Mouse (Mus musculus): ENCODE results near the gene Eif5b. TPM values are rescaled to one million over a fixed set of nuclear protein-coding genes. Genes with fewer than 3 reads are reported as not detected.
"Not testable (repeated sequence)": the region's sequence is repeated elsewhere in the genome, so short reads cannot be mapped to it uniquely, and the experiment has no call there.

Eif5b gene
- polyA plus RNA-seq, 1 experiment, result 6.5 TPM

DNA sequence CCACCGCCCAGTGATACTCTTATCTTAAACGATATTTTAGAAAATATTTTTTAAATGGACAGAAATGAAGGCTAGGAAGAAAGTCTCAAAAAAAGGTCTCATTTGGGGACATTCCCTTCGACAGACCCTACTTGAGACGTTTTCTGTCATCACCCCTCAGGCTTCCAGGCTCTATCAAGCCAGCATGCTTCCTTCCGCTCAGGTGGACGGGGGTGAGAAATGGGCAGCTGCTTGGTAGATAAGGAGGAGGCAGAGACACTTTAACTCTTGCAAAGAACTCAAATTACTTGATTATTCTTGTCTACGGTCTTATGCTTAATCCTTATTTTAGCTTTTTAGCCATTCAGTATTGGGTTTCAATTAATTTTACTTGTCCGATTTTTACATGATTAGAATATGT is 3.0 kb downstream of the Eif5b start:
- 92% methylated on average over 8 of the region's 8 CpGs for WGBS
- no peak for DNase-seq (ENCODE audit: low read depth, low spot score)

- DNase-seq (ENCODE audit: low read depth, low spot score), result no peak
These were observed 4.1 kb downstream of the Eif5b start for GRCm38 (mm10) chr1:38001956-38002355.

DNA sequence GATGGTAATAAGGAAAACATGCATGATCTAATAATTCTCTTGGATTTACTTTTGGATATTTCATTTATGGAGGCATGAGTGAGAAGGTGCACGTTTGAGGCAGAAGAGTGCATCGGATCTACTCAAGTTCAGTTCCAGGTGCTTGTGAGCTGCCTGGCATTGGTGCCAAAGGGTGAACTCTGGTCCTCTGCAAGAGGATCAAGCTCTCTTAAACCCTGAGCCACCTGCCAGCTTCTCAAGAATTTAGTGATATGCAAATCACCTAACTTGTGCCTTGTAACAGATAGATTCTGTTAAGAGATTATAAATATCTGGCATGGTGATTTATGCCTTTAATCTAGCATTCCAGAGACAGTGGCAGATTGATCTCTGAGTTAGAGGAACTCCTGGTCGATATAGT is 5.2 kb downstream of the Eif5b start:
- no peak for DNase-seq (ENCODE audit: low read depth, low spot score)
- WGBS, result 73% methylated on average over 3 of the region's 3 CpGs

More at GRCm38 (mm10) chr1:38001956-38002355, 4.1 kb downstream of the Eif5b start:
- 90% methylated on average over 9 of the region's 9 CpGs for WGBS

DNA sequence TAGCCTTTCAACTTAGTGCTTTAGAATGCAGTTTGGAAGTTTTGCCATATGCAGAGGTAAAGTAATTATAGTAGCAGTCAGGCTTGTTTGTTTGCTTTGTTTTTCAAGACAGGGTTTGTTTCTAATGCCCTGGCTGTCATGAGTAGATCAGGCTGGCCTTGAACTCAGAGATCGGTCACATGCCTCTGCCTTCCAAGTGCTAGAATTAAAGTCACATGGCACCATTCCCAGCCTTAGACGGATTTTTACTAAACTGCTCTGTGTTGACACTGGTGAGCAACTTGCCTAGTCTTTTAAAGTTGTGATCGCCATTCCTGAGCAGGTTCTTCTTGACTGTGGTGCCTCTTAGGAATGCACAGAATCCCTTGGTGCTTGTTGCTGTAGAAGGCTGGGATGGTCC is 8.9 kb downstream of the Eif5b start:
- no peak for DNase-seq (ENCODE audit: low read depth, low spot score)

GRCm38 (mm10) chr1:38011647-38012046 is 13.8 kb downstream of the Eif5b start:
- DNase-seq (ENCODE audit: low read depth, low spot score), result no peak
- WGBS, result 84% methylated on average over 6 of the region's 6 CpGs

More for the DNA sequence above, 8.9 kb downstream of the Eif5b start:
- WGBS, result 52% methylated on average over 3 of the region's 3 CpGs

- DNase-seq (ENCODE audit: low read depth, low spot score), result no peak
- 74% methylated on average over 3 of the region's 3 CpGs for WGBS
These were observed 14.3 kb downstream of the Eif5b start for GRCm38 (mm10) chr1:38012104-38012503.

DNA sequence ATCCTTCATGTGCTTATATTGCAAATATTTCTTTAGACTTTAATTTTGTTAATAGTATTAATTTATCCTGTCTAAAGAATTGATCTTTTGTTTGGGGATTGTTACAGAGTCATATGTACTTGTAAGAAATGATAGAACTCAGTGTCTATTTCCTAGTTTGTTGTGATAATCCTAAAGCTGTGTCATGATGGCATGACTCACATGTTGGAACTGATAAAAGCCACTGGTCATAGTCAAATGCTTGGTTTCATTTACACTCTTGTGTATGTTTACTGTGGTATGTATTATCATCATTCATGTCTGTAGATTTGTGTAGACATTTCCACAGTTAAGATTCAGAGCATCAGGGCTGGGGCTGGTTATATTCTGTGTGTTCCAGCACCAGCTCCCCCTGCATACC is 14.7 kb downstream of the Eif5b start:
- DNase-seq (ENCODE audit: low read depth, low spot score), result no peak

GRCm38 (mm10) chr1:38014551-38015203 is 16.9 kb downstream of the Eif5b start:
- WGBS, result 91% methylated on average over 2 of the region's 2 CpGs

GRCm38 (mm10) chr1:38027301-38027700 is 29.5 kb downstream of the Eif5b start:
- WGBS, result 92% methylated on average over 7 of the region's 7 CpGs
- no peak for DNase-seq (ENCODE audit: low read depth, low spot score)

More at GRCm38 (mm10) chr1:38014551-38015203, 16.9 kb downstream of the Eif5b start:
- DNase-seq (ENCODE audit: low read depth, low spot score), result no peak

DNA sequence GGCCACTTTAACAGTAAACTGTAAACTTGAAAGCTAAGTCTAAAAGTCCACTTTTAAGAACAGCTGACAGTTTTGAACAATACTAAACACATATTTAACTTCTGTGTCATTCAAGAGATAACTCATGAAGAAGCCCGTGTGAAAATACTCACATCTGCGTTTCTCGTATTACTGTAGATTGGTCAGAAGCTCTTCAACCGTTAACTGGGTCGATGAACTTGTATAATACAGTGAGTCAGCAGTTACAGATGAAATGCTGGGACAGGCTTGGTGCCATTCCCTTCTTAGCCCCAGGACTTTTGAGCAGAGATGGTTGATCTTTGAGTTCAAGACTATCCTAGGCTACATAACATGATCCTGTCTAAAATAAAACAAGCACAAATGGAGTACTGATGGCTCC is 33.6 kb downstream of the Eif5b start:
- peak; percentile 19 for DNase-seq (ENCODE audit: low read depth, low spot score)
- 53% methylated on average over 5 of the region's 5 CpGs for WGBS

GRCm38 (mm10) chr1:38035521-38035920 is 37.7 kb downstream of the Eif5b start:
- WGBS, result 92% methylated on average over 4 of the region's 4 CpGs
- DNase-seq (ENCODE audit: low read depth, low spot score), result no peak

GRCm38 (mm10) chr1:38037375-38037774 is 39.6 kb downstream of the Eif5b start:
- 95% methylated on average over 5 of the region's 5 CpGs for WGBS
- DNase-seq (ENCODE audit: low read depth, low spot score), result no peak

- no peak for DNase-seq (ENCODE audit: low read depth, low spot score)
- WGBS, result 94% methylated on average over 2 of the region's 2 CpGs
These were observed 41.1 kb downstream of the Eif5b start for GRCm38 (mm10) chr1:38038898-38039297.

DNA sequence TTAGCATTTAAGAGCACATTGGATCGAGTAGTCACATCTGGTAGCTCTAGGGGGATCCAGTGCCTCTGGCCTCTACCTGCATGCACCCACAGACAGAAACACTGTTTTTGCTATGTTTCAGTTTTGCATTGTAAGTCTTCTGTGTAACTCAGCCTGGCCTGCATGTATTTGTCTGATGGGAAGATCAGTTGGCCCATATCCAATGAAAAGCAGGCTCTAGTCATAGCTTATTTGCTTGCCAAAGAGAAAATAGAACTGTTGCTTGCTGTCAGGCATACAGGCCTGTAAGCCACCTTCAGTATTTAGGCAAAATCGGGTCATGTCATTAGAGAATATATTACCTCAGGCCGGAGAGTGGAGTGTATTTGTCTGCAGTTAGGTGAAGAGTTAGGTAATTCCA is 50.3 kb downstream of the Eif5b start:
- no peak for DNase-seq (ENCODE audit: low read depth, low spot score)
- 80% methylated on average over 3 of the region's 3 CpGs for WGBS

DNA sequence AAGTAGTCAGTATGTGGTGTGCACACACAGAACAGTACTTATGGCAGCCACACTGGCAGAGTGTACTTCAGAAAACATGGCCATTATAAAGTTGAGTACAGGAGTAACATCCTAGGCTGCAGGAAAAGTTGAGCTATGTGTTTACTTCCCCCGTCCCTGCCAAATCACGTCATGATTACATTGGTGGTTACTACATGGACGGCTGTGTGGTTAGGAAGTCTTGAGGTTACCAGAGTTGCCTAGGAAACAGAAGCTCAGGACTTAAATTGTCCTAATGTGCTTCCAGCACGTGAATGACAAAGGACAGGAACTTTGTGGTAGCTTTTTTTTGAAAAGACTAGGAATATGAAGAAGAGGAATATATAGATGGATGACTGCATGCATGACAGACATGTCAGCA is 51.8 kb downstream of the Eif5b start:
- WGBS, result 51% methylated on average over 4 of the region's 4 CpGs
- DNase-seq (ENCODE audit: low read depth, low spot score), result no peak

GRCm38 (mm10) chr1:38055176-38055575 is 57.4 kb downstream of the Eif5b start:
- no peak for DNase-seq (ENCODE audit: low read depth, low spot score)
- 43% methylated on average over 5 of the region's 5 CpGs for WGBS

- no peak for DNase-seq (ENCODE audit: low read depth, low spot score)
- WGBS, result 70% methylated on average over 6 of the region's 6 CpGs
These were observed 60.6 kb downstream of the Eif5b start for GRCm38 (mm10) chr1:38058417-38058816.

GRCm38 (mm10) chr1:38062156-38062555 is 64.3 kb downstream of the Eif5b start:
- DNase-seq (ENCODE audit: low read depth, low spot score), result not testable (repeated sequence)
- 92% methylated on average over 2 of the region's 2 CpGs for WGBS

GRCm38 (mm10) chr1:38067276-38067675 is 69.5 kb downstream of the Eif5b start:
- no peak for DNase-seq (ENCODE audit: low read depth, low spot score)
- 95% methylated on average over 10 of the region's 10 CpGs for WGBS

- WGBS, result 76% methylated on average over 8 of the region's 8 CpGs
- no peak for DNase-seq (ENCODE audit: low read depth, low spot score)
These were observed 73.5 kb downstream of the Eif5b start for GRCm38 (mm10) chr1:38071326-38071725.

DNA sequence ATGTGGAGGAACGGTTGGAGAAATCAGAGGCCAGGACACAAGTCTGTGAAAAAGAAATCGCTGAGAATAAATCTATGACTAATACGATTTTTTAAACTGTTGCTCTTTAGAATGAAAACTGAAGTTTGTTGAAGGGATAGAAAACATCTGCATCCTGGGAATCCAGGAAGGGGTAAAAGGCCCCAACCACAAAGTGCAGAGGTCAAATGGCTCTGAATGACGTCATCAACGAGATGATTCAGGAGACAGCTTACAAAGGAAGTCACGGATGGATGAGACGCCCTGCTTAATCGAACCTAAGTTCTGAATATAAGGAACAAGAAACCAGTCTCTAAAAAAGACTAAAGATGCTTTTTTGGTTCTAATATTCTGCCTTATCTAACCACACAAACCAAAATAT is 83.5 kb downstream of the Eif5b start:
- DNase-seq (ENCODE audit: low read depth, low spot score), result no peak
- WGBS, result 63% methylated on average over 8 of the region's 8 CpGs

DNA sequence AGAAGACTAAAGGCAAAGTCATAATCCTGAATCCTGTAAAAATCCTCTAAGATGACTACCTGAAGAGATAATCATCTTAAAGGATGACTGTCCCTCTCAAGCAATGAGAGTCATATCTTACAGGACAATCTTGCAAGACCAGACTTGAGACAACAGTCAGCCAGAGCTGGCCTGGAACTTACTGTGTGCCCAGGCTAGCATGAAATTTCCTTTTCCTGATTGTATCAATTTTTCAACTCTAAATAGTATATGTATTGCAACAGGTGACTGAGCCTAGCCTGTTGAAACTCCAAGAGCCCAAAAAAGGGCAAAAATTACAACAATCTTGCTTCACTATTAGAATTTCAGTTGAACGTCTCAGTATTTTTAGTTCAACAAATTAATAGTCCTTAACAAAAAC is 105.4 kb downstream of the Eif5b start:
- no peak for DNase-seq (ENCODE audit: low read depth, low spot score)
- 83% methylated on average over 1 of the region's 1 CpGs for WGBS
